Mouse (Mus musculus) liver, adult 2 months (tissue): ENCODE data around the gene Tubgcp4.

Source experiments
- CTCF ChIP-seq: fragments of 200-500 bp; IDR thresholded peaks from 2 replicates; pipeline ENCODE4 v1.5.1; 2011; ENCODE audit warnings: low read depth, low read length, control low read depth
- POLR2A ChIP-seq: fragments of 200-500 bp; IDR thresholded peaks from 2 replicates; pipeline ENCODE4 v1.6.1; 2011; ENCODE audit warnings: low read length, control low read depth; ENCODE audit not compliant: insufficient read depth; ENCODE audit errors: extremely low read depth

GRCm38 (mm10) chr2:121149679-121150078 lies 20.8 kb upstream of the Tubgcp4 start:
- TF ChIP-seq CTCF (no peak), POLR2A (no peak)
